Mouse (Mus musculus) limb, embryonic 13.5 days (tissue): ENCODE results near the gene Stx16. TPM values are rescaled to one million over a fixed set of nuclear protein-coding genes. Genes with fewer than 3 reads are reported as not detected.

Experiments
- ATAC-seq: fragments of 200-750 bp; cut with Nextera tagmentation; 2 replicates; pipeline ENCODE4 v1.8.0; 2017; ENCODE audit warnings: low read depth, moderate number of reproducible peaks, moderate TSS enrichment; ENCODE audit not compliant: low FRiP score
- H3K27ac ChIP-seq: fragments of 300-500 bp; sonication (generic); 2 replicates; pipeline ENCODE4 v1.5.1; 2015; ENCODE audit warnings: inconsistent platforms, mild to moderate bottlenecking, moderate library complexity
- H3K27me3 ChIP-seq: fragments of 300-500 bp; sonication (generic); 2 replicates; pipeline ENCODE4 v1.6.1; 2015; ENCODE audit warnings: mild to moderate bottlenecking, inconsistent platforms
- H3K36me3 ChIP-seq: fragments of 300-500 bp; sonication (generic); 2 replicates; pipeline ENCODE4 v1.6.1; 2015; ENCODE audit warnings: inconsistent platforms, mild to moderate bottlenecking, moderate library complexity
- H3K4me1 ChIP-seq: fragments of 300-500 bp; sonication (generic); 2 replicates; pipeline ENCODE4 v1.6.1; 2015; ENCODE audit warnings: inconsistent platforms
- H3K4me2 ChIP-seq: fragments of 300-500 bp; sonication (generic); replicated peaks from 2 replicates; pipeline ENCODE4 v1.6.1; 2015; ENCODE audit warnings: inconsistent platforms, mild to moderate bottlenecking, moderate library complexity
- H3K4me3 ChIP-seq: fragments of 300-500 bp; sonication (generic); 2 replicates; pipeline ENCODE4 v1.5.1; 2015; ENCODE audit warnings: moderate library complexity, mild to moderate bottlenecking, inconsistent platforms
- H3K9ac ChIP-seq: fragments of 300-500 bp; sonication (generic); 2 replicates; pipeline ENCODE4 v1.6.1; 2015; ENCODE audit warnings: mild to moderate bottlenecking, inconsistent platforms
- H3K9me3 ChIP-seq: fragments of 300-500 bp; sonication (generic); 2 replicates; pipeline ENCODE4 v1.6.1; 2016; ENCODE audit warnings: inconsistent platforms
- WGBS: fragments of 180-500 bp; shearing (Covaris S2); methylation state at CpG from one replicate; pipeline ENCODE4 v1.1.7; 2015; 5-methylcytosine and 5-hydroxymethylcytosine counted together
- polyA plus RNA-seq: library from polyadenylated mRNA; unstranded; fragments of >200 nt; fragmentation: Nextera tagmentation; extraction: Ambion mirVana; gene quantifications from 2 replicates; pipeline ENCODE4 v1.2.1, GENCODE M21; 2015

Stx16 gene
- polyA plus RNA-seq, 1 experiment from 2014 or later: 15.0 TPM

DNA sequence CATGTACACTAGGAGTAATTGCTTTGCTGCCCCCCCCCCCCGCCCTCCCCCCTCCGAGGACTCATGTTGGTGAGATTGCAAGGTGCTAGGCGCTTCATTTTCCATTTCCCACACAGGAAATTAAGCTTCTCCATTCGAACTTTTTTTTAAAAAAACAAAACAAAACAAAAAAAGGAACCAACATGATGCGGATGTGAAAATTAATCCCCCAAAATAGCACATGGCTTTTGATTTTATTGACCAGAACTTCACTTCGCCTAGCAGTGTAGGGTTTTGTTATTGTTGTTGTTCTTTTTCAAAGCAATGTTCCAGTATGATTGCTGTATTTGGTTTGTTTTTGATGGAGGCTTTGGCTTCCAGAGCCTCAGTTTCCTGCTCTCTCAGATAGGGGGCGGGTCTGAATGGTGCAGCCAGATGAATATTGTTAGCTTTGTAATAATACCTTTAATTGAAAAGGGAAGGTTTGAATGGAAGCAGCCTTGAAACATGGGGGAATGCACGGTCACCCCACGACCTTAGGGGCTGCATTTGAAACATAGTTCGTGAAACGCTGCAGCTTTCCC, 1.7 kb downstream of the Stx16 start:
- H3K9ac ChIP-seq: peak overlapping the region; percentile 86
- H3K27ac ChIP-seq: peak overlapping the region; percentile 99
- no peak for ATAC-seq
- peak overlapping the region; percentile 82 for H3K4me3 ChIP-seq
- no peaks in the 10 kb centered on the region for H3K36me3 ChIP-seq
- no peaks in the 10 kb centered on the region for H3K9me3 ChIP-seq
- H3K4me1 ChIP-seq: peaks cover 62% of the 10 kb centered on the region
- WGBS: 7% methylated on average over 11 of the region's 11 CpGs
- no peaks in the 10 kb centered on the region for H3K27me3 ChIP-seq
- H3K4me2 ChIP-seq: peak overlapping the region; percentile 88

DNA sequence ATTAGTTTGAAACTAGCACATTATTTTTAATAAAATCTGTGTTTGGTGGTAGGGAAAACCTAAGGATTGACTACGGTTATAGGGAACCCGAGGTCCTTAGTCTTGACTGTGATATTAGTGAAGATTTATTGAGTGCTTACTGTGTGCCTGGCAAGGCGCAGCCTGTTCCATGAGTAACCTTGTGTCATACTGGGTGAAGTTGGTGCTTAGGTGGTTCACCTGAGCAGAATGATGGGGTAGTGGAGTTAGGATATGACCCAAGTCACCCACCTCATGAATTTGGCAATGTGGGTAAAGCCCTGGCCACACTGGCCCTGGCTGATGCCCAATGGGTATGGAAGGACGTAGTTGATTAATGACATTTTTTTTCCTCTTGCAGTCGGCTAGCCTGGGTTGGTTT, 5.7 kb downstream of the Stx16 start:
- no peak for ATAC-seq
- Histone ChIP-seq H3K4me3 (no peak overlapping the region), H3K27me3 (no peaks in the 10 kb centered on the region), H3K36me3 (no peaks in the 10 kb centered on the region), H3K27ac (peak overlapping the region; percentile 52; the same call in 1 of the 2 replicates), H3K4me2 (0 out of 2 replicates have a peak overlapping the region, but pooled peaks have one; percentile 37), H3K4me1 (peaks cover 46% of the 10 kb centered on the region), H3K9me3 (no peaks in the 10 kb centered on the region), H3K9ac (no peak overlapping the region)
- WGBS: 64% methylated on average over 5 of the region's 5 CpGs

DNA sequence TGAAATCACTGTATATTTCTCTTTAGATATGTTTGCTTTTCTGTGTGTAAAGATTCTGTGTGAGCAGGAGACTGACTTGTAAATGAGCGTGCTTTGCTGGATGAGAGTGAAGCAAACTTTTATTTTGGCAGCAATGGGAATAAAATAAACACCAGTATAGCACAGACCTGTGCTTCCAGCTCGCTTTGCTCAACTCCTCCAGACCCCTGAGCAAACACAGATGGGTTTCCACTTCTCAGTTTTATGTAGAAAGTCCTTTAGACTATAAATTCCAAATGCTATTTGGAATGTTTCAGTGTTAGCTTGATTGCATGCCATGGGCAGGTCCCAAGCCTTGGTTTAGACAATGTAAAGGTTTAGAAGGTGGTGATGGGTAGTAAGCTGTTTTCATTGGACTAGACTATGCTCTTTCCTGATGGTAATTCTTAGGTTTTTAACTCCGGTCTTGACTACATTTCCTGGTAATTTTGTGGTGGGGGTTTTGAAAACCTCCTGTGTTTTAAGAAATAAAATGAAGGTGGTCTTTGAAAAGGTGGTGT, 6.3 kb downstream of the Stx16 start:
- H3K27me3 ChIP-seq: no peaks in the 10 kb centered on the region
- no peaks in the 10 kb centered on the region for H3K36me3 ChIP-seq
- H3K4me3 ChIP-seq: no peak overlapping the region
- peak; percentile 64; the same call in 1 of the 2 replicates for ATAC-seq
- peak overlapping the region; percentile 37 for H3K4me2 ChIP-seq
- no peaks in the 10 kb centered on the region for H3K9me3 ChIP-seq
- 47% methylated on average over 3 of the region's 3 CpGs for WGBS
- no peak overlapping the region for H3K9ac ChIP-seq
- H3K4me1 ChIP-seq: peaks cover 42% of the 10 kb centered on the region
- H3K27ac ChIP-seq: peak overlapping the region; percentile 52; the same call in 1 of the 2 replicates

DNA sequence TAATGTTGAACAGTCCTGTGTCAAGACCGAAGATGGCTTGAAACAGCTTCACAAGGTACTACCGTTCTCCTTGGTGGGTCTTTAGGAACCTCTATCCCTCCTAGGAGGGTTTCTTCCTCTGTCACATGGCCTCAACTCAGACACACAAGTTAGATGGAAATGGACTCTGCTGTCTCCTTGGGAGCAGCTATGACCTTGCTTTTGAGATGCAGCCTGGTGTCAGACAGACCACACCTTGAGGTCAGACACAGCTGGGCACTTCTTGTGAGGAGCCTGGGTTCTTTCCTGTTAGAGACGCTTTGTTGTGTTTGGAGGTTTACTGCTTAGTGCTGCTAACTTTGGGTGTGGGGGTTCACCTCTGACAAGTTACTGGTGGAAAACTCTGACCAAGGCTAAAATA, 19.0 kb downstream of the Stx16 start:
- Histone ChIP-seq H3K4me2 (no peak overlapping the region), H3K9ac (no peak overlapping the region), H3K4me1 (no peaks in the 10 kb centered on the region), H3K4me3 (no peak overlapping the region), H3K36me3 (peaks cover 81% of the 10 kb centered on the region), H3K27ac (no peak overlapping the region), H3K9me3 (no peaks in the 10 kb centered on the region), H3K27me3 (no peaks in the 10 kb centered on the region)
- WGBS: 90% methylated on average over 3 of the region's 3 CpGs
- ATAC-seq: no peak

DNA sequence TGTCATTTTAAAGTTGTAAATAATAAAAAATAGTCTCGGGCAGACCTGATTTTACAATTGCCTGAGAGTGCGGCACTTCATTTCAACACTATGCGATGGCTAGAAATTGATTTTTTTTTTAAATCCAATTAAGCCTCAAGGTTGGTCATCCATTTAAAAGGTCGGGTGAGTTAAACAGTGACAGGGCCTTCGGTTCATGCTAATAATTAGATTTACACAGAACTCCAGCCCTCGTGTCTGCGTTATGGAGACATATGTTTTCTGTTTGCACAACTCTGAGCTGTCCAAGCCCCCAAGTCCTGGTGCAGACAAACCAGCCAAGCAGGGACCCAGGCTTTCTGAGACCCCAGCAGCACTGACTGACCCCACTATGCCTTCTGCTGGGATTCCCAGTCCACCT, 26.3 kb downstream of the Stx16 start:
- no peak overlapping the region for H3K4me3 ChIP-seq
- H3K36me3 ChIP-seq: peaks cover 23% of the 10 kb centered on the region
- H3K27me3 ChIP-seq: no peaks in the 10 kb centered on the region
- no peak overlapping the region for H3K4me2 ChIP-seq
- H3K4me1 ChIP-seq: peaks cover 11% of the 10 kb centered on the region
- 23% methylated on average over 7 of the region's 7 CpGs for WGBS
- H3K9ac ChIP-seq: no peak overlapping the region
- H3K27ac ChIP-seq: peak overlapping the region; percentile 39; the same call in 1 of the 2 replicates
- no peak for ATAC-seq
- no peaks in the 10 kb centered on the region for H3K9me3 ChIP-seq

DNA sequence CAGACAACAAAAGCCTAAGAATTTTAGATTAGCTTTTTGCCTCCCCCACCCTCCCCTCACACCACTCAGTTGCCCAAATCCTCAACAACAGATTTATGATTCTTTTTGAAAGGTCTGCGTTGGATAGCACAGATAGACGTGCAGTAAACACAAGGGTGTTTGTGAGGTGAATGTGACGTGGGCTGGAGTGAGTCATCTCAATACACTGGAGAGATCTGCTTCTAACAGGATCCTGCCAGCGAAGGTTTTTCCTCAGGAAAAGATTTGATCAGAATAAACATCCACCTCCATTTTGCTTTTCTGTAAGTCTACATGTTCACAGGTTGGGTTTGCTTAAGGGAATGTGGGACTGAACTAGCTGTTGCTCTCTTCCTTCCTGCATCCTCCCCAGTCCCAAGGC, 27.4 kb downstream of the Stx16 start:
- no peak for ATAC-seq
- Histone ChIP-seq H3K27me3 (no peaks in the 10 kb centered on the region), H3K4me1 (peaks cover 11% of the 10 kb centered on the region), H3K4me2 (no peak overlapping the region), H3K9ac (no peak overlapping the region), H3K4me3 (no peak overlapping the region), H3K27ac (no peak overlapping the region), H3K9me3 (no peaks in the 10 kb centered on the region), H3K36me3 (peaks cover 13% of the 10 kb centered on the region)
- 71% methylated on average over 4 of the region's 4 CpGs for WGBS

DNA sequence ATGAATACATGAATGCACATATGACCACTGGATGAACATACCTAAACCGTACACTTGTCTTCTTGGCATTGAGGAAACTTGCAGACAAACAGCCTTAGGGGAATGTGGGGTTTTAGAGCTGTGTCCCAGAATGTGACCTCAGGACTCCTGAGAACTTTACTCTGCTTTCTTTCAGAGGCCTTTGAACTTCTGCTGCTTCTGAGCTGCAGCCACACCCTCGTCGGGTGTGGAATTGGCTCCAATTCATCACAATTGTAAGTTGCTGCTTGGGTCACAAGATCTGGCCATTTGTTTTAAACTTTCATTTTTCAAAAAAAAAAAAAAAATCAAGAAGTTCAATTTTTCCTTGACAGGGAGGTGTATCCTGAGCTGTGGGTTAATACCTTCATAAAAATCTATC, 31.3 kb downstream of the Stx16 start:
- ATAC-seq: no peak
- H3K9me3 ChIP-seq: no peaks in the 10 kb centered on the region
- WGBS: 74% methylated on average over 3 of the region's 3 CpGs
- no peaks in the 10 kb centered on the region for H3K27me3 ChIP-seq
- no peak overlapping the region for H3K4me2 ChIP-seq
- peaks cover 25% of the 10 kb centered on the region for H3K4me1 ChIP-seq
- no peak overlapping the region for H3K27ac ChIP-seq
- H3K36me3 ChIP-seq: peaks cover 10% of the 10 kb centered on the region; the same call in 1 of the 2 replicates
- H3K9ac ChIP-seq: no peak overlapping the region
- H3K4me3 ChIP-seq: no peak overlapping the region

DNA sequence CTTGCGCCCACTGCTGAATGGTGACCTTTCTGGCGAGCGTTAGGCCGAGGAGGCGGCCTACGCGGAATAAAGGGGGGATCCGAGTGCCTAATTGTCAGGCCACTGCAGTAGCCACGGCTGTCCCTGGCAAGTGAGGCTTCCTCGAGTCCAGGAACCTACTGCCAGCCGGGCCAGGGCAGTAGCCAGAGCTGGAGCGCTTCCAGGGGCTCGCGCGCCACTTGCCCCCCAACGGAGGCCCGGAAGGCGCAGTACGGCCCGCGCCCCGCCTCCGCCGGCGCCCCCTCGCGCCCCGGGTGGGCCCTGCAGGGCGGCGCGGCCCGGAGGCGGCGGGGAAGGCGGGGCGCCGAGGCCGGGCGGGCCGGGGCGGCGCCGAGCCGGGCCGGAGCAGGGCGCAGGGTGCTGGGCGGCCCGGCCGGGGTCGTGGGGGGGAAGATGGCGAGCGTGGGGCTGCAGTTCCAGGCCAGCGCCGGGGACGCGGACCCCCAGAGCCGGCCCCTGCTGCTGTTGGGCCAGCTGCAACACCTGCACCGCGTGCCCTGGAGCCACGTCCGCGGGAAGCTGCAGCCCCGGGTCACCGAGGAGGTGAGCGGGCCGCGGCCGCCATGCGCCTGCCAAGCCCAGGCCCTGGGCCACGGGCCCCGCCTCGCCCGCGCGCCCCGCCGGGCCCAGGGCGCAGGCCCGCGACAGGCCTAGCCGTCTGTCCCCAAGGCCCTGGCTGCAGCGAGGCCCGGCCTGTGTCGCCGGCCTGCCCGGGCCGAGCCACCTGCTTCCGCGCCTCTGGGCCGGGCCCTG, 34.1 kb downstream of the Stx16 start, which contains the start of gene Npepl1:
Gene Npepl1, plus strand, starts transcription at position 359 of the 792 bp plus-strand sequence.
- peak; percentile 80 for ATAC-seq
- peak within 1 kb of the TSS; percentile 78 for H3K27ac ChIP-seq
- H3K4me1 ChIP-seq: peaks cover 26% of the 10 kb centered on the region
- H3K9ac ChIP-seq: peak within 1 kb of the TSS; percentile 91
- peak within 1 kb of the TSS; percentile 62 for H3K4me3 ChIP-seq
- H3K9me3 ChIP-seq: no peaks in the 10 kb centered on the region
- WGBS: 1% methylated on average over 68 of the region's 90 CpGs
- no peaks in the 10 kb centered on the region for H3K27me3 ChIP-seq
- H3K4me2 ChIP-seq: peak within 1 kb of the TSS; percentile 90
- peaks cover 38% of the 10 kb centered on the region for H3K36me3 ChIP-seq

DNA sequence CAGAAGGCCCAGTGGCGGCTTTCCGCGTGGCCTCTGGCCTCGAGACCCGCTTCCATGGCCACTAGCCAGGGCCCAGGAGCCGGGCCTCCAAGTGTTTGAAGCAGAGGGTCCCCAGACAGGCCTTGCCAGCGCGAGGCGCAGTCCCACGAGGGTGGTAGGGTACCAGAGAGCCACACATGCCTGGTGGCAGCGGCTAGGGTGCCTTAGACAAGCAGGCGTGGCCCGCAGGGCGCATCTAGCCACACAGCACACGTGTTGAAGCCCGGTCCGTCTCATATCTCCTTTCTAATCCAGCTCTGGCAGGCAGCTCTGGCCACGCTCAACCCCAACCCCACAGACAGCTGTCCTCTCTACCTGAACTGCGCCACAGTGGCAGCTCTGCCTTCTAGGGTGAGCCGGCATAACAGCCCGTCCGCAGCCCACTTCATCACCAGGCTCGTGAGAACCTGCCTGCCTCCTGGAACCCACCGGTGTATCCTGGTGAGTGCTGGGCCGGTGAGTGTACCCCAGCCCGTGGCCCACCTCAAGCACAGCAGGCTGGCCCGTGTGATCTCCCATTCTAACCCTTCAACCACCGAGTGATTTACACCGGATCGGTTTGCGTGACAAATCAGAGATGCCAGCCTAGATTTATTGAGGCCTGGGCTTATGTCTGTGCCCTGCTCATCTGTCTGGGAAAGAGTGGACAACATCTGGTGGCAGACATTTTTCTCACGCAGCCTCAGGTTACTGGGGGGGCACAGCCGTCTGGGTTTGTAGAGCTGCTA, 34.9 kb downstream of the Stx16 start:
- peak overlapping the region; percentile 91 for H3K9ac ChIP-seq
- H3K27ac ChIP-seq: peak overlapping the region; percentile 78
- H3K4me3 ChIP-seq: peak overlapping the region; percentile 62
- no peaks in the 10 kb centered on the region for H3K9me3 ChIP-seq
- peak; percentile 48 for ATAC-seq
- H3K4me2 ChIP-seq: peak overlapping the region; percentile 90
- peaks cover 45% of the 10 kb centered on the region for H3K36me3 ChIP-seq
- no peaks in the 10 kb centered on the region for H3K27me3 ChIP-seq
- H3K4me1 ChIP-seq: peaks cover 26% of the 10 kb centered on the region
- WGBS: 42% methylated on average over 33 of the region's 33 CpGs

DNA sequence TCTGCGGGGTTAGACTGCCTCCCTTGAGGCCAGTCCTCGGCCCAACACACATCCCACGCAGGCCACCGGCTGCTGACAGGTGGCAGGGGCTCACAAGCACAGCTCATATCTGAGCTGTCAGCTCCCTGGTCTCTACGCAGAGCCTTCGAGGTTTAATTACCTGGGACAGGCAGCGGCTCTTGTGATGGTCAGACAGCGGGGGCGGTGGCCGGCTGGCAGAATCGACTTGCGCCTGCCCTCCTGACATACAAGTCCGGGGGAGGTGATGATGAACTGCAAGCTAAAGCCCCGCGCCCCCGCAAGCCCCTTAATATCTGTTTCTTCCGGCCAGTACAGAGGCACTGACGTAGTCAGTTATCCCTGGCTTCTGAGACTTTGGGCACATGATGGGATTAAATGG, 36.8 kb downstream of the Stx16 start:
- no peak overlapping the region for H3K4me3 ChIP-seq
- H3K9ac ChIP-seq: no peak overlapping the region; the same call in 1 of the 2 replicates
- H3K9me3 ChIP-seq: no peaks in the 10 kb centered on the region
- H3K4me2 ChIP-seq: no peak overlapping the region
- WGBS: 77% methylated on average over 18 of the region's 18 CpGs
- H3K36me3 ChIP-seq: peaks cover 62% of the 10 kb centered on the region
- H3K4me1 ChIP-seq: peaks cover 26% of the 10 kb centered on the region
- no peak overlapping the region for H3K27ac ChIP-seq
- ATAC-seq: no peak
- H3K27me3 ChIP-seq: no peaks in the 10 kb centered on the region

DNA sequence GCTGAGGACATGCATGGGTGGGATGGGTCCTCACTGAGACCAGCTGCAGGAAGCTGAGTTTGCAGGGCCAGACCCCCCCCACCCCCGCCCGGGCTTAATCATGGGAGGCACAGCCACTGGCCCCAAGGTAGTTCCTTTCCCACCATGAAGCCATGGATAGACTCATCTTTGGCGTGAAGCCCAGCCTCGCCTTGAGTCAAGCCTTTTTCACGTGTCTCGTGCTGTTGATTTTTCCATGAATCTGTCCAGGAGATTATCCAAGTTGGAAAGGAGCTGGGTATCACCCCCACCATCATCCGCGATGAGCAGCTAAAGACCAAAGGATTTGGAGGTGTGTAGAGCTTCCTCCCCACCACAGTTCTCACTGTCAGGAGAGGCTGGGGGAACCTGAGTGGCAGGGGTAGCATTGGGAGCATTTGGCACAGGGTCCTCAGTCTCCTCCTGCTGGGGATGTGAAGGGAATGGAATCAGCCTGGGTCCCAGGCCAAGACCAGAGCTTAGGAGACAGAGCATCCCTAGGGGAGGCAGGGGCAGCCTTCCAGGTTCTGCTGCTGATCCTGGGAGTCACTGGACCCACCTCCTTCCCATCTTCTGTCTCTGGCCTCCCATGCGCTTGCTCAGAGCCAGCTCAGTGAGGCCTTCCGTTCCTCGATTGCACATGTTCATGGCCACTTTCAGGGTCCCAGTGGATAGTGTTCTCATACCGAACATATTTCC, 38.2 kb downstream of the Stx16 start:
- WGBS: 89% methylated on average over 12 of the region's 12 CpGs
- ATAC-seq: no peak
- Histone ChIP-seq H3K27me3 (no peaks in the 10 kb centered on the region), H3K4me3 (no peak overlapping the region), H3K36me3 (peaks cover 74% of the 10 kb centered on the region), H3K4me2 (no peak overlapping the region), H3K9me3 (no peaks in the 10 kb centered on the region), H3K4me1 (peaks cover 26% of the 10 kb centered on the region), H3K9ac (no peak overlapping the region), H3K27ac (peak overlapping the region; percentile 22; the same call in 1 of the 2 replicates)
